Mouse (Mus musculus): Measurements from ENCODE around the gene Gm47791.

- no peak for TF ChIP-seq GATA1 (IDR thresholded peaks at IDR 0.05; ENCODE audit: borderline replicate concordance, low read length)
- no peak for TF ChIP-seq FLI1 (IDR thresholded peaks at IDR 0.05; ENCODE audit: low read length)
These were observed 36.2 kb upstream of the Gm47791 start for GRCm38 (mm10) chr1:82807206-82807605.
